Mouse (Mus musculus) bone marrow, adult 2 months (tissue): ENCODE data around the gene Wwp2.

Experiments
- CTCF ChIP-seq: fragments of 200-500 bp; IDR thresholded peaks from 2 replicates; pipeline ENCODE4 v1.5.1; 2011; ENCODE audit warnings: low read length, control low read depth; ENCODE audit not compliant: control insufficient read depth, insufficient read depth
- POLR2A ChIP-seq: fragments of 200-500 bp; IDR thresholded peaks from 2 replicates; pipeline ENCODE4 v1.6.1; 2011; ENCODE audit warnings: low read depth, mild to moderate bottlenecking, control low read depth, low read length, borderline replicate concordance; ENCODE audit not compliant: control insufficient read depth

- no peak for TF ChIP-seq CTCF
- no peak for TF ChIP-seq POLR2A
Observed at GRCm38 (mm10) chr8:107447713-107448112, 11.5 kb downstream of the Wwp2 start.
